Mouse (Mus musculus): Measurements from ENCODE around the gene Gm33543.

Gene Gm33543

GRCm38 (mm10) chr10:95842789-95843637, at the start of gene Gm33543:
Gene Gm33543, minus strand, starts transcription at chr10:95842930.
- DNase-seq (ENCODE audit: low spot score in 2 of 2) = no peak

DNA sequence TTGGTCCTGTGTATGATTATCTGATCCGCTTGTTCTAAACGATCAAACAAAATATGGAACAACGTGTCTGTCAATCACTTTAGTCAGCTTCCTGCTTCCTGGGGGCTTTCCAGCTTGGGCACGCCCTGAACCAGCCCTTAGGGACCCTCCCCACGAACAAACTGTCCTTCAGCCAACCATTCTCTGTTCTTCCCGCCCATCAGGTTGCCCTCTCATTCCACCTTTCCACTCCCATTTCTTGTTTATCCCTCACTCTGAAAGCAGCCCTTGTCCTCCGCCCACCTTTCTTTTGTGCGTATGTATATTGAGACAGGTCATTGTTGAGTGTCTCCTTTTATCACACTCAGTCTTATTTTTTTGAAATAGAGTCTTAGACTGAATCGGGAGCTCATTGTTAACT, 49.4 kb upstream of the Gm33543 start:
- no peak for DNase-seq (ENCODE audit: low spot score in 2 of 2)

DNA sequence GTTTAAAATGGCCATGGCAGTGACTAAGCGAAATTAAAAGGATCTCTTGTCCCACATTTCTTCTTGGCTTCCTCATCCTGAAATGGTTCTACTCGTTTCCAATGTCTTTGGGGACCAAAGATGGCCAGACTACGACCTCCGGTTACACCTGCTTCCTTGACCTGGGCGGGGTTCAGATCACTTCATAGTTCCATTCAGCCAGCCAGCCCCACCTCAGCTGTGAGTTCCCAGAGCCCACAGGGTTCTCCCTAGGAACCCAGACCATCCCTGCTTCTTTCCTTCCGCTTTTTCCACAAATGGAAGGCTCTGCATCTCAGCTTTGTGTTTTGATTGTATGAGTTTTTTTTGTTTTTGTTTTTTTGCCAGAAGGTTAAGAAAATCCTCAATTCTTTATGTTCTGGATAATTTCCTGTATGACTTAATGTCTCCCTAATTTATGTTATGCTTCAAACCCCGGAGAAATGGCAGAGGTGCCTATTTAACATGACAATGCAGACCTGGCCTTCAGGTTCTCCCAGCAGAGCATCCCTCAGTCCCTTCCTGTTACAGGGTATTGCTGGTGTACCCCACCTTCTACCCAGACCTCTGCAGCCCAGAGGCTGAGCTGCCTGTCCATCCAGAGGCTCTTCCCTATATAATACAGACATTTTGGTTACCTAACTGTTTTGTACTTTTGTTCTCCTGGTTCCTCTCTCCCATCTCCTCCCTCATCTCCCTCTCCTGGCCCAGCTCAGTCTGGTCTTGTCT, 48.7 kb upstream of the Gm33543 start:
- no peak for DNase-seq (ENCODE audit: low spot score in 2 of 2)

DNA sequence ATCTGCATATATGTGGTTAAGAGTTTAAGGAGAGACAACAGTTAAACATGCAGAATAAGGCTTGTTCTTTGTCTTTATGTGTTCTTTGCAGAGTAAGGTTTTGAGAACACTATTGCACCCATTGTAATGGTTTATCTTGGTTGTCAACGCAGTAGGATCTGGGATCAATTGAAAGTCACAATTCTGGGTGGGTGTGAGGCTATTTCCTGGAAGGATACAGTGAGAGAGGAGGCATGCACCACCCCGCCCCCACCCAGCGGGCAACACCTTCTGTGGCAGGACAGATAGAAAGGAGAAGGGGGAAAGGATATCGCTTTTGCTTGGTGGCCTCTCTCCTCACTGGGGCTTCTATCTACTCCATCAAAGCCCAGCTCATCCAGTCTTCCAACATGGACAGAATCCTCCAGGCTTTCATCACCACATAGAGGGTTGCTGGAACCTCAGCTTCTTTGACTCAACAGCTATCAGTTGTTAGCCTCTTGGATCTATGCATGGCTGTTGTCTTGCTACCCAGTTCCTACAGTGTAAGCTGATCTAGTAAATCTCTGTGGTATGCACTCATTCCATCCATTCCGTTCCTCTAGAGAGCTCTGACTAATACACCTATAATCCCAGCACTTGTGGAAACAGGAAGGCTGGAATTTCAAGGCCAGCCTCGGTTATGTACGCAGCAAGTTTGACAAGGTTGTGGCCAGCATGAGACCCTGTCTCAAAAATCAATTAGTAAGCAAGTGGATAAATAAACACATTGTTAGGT, 41.2 kb upstream of the Gm33543 start:
- DNase-seq (ENCODE audit: low spot score in 2 of 2) = no peak

- DNase-seq (ENCODE audit: low spot score in 2 of 2) = no peak
These were observed 39.3 kb upstream of the Gm33543 start for GRCm38 (mm10) chr10:95882036-95882435.

DNA sequence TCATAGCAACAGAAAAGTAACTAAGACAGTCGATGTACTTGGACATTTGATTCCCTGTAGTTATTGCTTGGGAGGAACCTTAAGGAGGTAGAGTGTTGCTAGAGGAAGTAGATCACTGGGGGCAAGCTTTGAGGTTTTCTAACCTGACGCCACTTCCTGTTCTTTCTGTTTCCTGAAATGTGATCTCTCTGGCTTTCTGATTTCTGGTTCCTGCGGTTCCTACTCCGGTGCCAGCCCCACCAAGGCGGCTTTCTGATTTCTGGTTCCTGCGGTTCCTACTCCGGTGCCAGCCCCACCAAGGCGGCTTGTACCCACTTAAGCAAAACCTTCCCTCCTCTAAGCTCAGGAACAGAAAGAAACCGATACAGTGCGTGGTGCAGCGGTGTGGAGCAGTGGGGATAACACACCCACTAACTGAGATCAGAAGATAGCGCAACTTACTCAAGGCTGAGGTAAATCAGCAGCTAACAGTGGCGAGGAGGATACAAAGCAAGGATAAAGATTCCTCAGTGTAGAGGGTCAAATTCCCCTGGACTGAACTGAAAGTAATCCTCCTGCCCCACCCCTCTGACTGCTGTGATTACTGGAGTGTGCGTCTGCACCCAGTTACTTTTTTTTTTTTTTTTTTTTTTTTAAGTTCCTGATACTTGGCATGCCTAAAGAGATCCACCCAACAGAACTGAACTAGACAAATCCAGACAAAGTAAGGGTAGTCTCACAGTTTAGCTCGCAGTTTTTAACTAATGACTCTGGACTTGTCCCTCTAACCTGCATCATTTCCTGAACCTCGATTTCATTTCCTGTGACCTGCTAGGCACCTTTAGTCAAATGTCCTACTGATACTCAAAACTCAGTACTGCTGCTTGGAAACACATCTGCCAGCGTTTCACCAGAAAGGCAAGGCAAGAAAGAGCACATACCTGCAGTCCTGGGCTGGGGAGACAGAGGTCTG, 37.5 kb upstream of the Gm33543 start:
- no peak for DNase-seq (ENCODE audit: low spot score in 2 of 2)

- DNase-seq (ENCODE audit: low spot score in 2 of 2) = no peak
These were observed 28.1 kb upstream of the Gm33543 start for GRCm38 (mm10) chr10:95870782-95871181.

DNA sequence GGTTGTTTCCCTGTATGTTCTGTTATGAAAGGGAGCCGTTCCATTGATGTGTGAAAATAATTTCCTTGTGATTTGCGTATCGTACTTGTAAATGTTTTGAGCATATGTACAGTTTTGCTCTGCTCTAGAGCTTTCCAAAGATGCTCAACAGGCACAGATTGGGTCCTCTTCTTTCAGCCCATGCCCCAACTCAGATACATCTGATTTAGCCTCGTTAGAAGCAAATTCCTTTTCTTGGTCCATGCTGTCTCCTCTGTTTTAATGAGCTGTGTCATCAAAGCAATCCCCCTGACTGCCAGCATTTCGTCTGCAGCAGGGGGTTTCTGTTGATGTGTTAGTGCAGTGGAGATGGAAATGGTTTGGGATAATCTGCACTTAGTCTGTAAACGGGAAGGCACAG, 25.6 kb upstream of the Gm33543 start:
- no peak for DNase-seq (ENCODE audit: low spot score in 2 of 2)

DNA sequence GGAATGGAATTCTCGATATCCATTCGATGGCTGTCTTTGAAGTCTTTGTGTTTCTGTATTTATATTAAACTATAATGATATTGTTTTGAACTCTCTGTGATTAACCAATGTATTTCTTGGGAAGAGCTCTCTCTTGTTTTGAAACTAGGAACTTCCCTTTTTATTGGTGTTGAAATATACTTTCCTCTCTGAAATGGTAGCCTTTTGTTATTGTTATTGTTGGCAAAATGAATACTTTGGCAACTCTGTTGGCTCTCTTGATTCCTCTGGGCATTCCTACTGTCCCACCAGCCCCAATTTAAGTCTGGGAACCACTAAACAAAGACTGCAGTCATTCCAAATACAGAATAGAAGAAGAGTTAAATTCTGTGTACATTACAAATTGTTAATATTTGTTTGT, 24.9 kb upstream of the Gm33543 start:
- no peak for DNase-seq (ENCODE audit: low spot score in 2 of 2)

DNA sequence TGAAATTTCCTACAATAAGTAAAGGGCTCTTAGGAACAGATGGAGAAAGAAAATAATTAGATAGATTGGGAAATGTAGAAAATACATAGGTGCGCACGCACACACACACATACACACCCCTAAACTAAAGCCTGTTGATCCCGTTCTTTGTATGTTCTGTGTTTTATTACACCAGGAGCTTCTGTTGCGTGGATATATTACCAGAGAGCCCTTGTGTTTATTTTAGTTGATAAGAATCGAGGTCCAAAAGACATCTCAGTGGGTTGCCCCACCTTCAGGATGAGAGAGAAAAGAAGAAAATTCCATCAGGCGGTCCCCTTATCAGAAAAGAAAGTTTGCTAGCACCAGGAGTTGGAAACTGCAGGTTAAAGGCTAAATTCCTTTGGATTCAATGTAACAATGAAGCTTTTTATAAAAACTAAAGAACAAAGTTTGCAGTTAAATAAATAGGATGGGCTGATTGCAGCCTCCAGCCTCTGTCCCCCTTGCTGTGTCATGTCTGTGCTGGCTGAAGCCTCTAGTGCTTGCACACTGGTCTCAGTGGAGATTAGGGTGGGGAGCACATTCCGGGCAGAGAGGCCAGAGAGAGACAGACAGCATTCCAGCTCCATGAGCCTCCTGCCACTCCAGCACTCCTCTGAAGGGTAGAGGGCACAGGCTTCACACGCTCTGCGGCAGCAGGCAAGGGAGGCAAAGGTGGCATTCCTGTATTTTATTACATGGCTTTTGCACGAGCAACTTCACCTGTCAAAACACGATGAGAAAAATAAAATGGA, 21.8 kb upstream of the Gm33543 start:
- no peak for DNase-seq (ENCODE audit: low spot score in 2 of 2)

- no peak for DNase-seq (ENCODE audit: low spot score in 2 of 2)
These were observed 19.9 kb upstream of the Gm33543 start for GRCm38 (mm10) chr10:95862664-95863063.

DNA sequence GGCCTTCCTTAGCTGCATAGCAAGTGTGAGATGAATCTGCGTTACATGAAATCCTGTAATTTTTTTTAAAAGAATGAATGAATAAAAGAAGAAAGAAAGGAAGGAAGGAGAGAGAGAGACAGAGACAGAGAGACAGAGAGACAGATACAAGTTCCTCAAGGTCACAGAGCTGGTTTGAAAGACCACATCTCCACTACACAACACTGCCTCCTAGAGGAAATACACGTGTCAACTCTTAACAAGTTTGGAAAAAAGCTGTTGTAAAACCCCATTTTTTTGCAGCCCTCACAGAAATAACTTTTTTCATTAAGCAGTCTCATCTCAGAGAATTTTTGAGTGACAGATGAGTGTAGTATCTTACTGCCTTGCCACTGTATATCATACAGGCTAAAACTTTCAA, 15.4 kb upstream of the Gm33543 start:
- peak in 1 of 2 experiments; percentile 55 for DNase-seq (ENCODE audit: low spot score in 2 of 2)

DNA sequence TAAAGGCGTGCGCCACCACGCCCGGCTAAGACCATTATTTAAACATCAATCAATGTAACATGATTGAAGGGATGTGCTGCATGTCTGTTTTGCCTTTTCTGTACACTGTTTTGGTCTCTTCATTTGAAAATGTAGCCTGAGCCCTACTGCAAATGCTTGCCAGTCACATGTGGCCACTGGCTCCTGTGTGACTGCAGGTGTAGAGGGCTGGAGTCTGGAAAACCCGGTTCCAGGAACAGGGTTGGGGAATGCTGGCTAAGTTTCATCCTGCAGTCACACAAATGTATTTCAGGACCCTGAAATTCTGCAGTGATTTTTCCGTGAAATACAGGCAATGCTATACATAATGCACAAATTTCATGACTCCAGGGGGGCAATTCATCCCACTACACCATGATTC, 12.7 kb upstream of the Gm33543 start:
- no peak for DNase-seq (ENCODE audit: low spot score in 2 of 2)

DNA sequence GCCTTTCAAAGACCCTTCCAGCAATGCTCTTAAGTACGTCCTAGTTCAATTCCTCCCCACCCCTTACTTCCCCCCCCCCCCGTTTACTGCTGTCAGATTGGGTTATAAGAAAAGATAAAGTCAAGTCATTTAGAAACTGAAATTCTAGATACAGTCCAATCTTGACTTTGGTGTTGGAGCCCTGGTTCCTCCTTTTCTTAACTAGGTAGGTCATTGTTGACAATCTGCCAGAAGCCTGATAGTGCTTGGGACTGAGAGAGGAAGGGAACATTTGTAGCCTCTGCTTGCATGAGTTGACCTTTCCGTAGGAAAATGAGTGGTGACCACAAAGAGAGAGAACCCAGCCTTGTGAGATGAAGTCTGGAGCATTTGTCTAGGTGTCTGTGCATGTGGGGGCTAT, 7.8 kb upstream of the Gm33543 start:
- DNase-seq (ENCODE audit: low spot score in 2 of 2) = no peak

DNA sequence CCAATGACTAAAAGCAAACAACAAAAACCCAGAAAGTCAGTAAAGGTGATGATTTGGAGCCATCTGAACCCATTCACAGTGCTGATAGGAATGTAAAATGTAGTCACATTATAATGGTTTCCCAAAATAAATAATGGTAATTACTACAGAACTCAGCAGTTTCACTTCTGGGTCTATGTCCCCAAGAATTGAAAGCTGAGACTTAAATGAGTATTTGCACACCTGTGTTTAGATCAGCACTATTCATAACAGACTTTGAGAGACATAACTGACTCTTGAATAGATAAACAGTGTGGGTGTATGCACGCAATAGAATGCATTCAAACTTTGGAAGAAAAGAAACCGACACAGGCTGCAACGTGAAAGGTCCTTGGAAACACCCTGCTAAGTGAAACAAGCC, 4.0 kb upstream of the Gm33543 start:
- DNase-seq (ENCODE audit: low spot score in 2 of 2) = no peak

DNA sequence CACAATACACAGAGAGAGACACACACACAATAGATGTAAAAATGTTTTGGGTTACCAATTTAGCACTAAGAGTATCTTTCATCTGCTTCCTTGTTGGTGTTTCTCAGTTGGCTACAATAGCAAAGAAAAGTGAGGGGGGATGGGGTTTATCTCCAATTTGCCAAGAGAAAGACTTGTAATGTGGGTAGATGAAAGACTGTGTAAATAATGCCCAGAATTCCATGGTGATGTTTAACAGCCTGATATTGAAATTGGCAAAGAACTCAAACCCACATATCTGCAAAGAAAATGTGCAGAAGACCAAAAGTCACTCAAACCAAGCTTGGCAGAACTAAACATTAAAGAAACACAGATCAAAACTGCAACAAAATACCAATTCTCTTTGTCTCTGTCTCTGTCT, 3.6 kb upstream of the Gm33543 start:
- DNase-seq (ENCODE audit: low spot score in 2 of 2) = no peak

DNA sequence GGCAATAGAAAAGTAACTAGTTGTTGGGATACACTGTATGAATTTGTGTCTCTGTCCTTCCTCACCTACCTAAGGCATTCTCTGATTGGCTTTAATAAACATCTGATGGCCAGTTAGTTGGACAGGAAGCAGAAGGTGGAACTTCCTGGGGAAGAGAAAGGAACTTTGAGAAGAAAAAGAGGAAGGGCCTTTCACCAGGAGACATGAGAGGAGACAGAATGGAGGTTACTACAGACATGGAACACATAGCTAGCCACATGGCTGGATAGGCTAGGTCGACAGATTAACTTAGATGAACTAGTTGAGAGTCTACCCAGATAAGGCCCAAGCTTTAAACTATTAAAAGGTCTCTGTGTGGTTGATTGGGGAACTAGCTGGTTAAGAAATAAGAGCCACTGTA, 1.1 kb upstream of the Gm33543 start:
- no peak for DNase-seq (ENCODE audit: low spot score in 2 of 2)

DNA sequence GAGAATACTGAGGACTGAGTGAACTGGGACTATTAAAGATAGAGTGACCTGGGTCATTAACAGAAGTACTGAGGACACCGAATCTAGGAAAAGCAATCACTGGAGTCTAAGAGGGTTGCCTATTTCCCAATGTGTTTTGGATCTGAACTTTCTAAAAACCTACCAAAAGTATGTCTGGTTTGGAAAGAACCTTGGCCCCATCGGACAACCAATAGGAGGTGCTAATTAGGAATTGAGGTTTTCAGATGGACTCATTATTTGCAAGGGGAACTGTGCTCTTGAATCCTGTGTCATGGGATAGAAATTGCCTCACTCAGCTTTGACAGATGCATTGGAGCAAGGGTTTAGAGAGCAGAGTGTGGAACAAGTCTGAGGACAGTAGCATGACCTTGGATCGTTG, 1.5 kb downstream of the Gm33543 start:
- DNase-seq (ENCODE audit: low spot score in 2 of 2) = no peak

DNA sequence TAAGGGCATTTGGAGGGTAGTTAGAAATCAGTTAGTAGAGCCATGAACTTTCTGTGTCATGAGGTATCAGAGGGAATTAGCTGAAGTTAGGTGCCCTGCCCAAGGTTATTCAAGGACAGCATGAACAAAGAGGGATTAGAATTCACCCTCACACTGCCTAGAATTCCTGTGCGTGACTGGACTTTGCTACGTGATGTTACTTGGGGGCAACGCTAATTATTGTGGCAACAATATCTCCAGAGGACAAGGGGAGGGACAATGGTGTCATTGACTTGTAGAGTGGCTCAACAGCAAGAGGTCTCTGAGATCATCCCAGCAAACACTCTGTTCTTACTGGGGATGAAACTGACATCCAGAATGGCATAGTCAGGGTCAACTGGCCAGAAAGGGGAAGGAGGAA, 2.9 kb downstream of the Gm33543 start:
- DNase-seq (ENCODE audit: low spot score in 2 of 2) = no peak

- DNase-seq (ENCODE audit: low spot score in 2 of 2) = no peak
These were observed 3.7 kb downstream of the Gm33543 start for GRCm38 (mm10) chr10:95839036-95839435.

Data from thymus, postnatal 10 days (tissue).